Mouse (Mus musculus): ENCODE results near the gene Brinp3.

Gene Brinp3

GRCm38 (mm10) chr1:146787236-146787635 is 292.7 kb downstream of the Brinp3 start:
- no peak for DNase-seq (ENCODE audit: extremely low read depth, low read depth, low spot score)

DNA sequence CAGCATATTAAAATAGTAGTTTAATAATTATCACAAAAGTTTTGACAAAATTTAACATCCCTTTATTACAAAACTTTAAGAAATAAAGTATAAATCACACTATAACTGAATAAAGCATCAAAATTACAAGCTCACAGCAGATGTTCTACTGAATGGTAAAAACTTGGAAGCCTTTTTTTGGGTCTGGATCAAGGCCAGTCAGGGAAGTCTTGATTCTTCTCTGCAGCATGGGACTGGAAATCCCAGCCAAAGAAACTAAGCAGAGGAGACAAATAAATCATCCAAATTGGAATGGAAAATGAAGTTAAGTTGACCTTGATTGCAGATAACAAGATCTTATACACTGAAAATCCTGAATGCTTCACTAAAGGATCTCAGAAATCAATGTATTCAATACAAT is 298.3 kb downstream of the Brinp3 start:
- no peak for DNase-seq (ENCODE audit: extremely low read depth, low read depth, low spot score)

- no peak for DNase-seq (ENCODE audit: extremely low read depth, low read depth, low spot score)
Observed at GRCm38 (mm10) chr1:146799986-146800553, 305.5 kb downstream of the Brinp3 start.

- no peak for DNase-seq (ENCODE audit: extremely low read depth, low read depth, low spot score)
Observed at GRCm38 (mm10) chr1:146801821-146802220, 307.3 kb downstream of the Brinp3 start.

DNA sequence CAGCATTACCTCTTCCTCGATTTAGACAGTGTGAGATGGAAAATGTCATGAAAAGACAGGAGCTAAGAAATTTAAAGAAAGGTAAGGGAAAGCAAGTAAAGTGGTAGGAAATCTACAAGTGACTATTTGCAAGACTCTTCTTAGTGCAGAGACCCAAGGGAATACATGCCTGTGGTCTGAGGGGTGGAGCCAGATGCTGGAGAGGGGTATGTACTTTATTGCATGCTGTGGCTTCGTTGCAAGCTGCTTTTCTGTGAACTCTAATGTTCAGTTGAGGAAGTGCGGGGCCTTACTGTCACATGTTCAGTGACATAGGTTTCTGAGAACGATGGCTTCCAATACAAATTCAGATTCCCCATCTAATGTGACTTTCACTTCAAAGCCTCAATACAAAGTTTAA is 313.2 kb downstream of the Brinp3 start:
- no peak for DNase-seq (ENCODE audit: extremely low read depth, low read depth, low spot score)

DNA sequence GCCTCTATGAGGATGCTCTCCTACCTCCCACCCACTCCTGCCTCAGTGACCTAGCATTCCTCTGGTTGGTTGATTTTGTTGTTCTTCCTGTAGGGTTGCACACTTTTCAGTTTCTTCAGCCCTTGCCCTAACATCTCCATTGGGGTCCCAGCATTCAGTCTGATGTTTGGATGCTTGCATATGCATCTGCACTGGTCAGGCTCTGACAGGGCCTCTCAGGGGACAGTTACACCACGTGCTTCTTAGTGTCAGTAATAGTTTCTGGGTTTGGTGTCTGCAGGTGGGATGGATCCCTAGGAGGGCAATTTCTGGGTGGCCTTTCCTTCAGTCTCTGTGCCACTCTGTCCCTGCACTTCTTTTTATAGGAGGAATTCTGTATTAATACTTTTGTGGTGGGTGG is 339.3 kb downstream of the Brinp3 start:
- no peak for DNase-seq (ENCODE audit: extremely low read depth, low read depth, low spot score)

DNA sequence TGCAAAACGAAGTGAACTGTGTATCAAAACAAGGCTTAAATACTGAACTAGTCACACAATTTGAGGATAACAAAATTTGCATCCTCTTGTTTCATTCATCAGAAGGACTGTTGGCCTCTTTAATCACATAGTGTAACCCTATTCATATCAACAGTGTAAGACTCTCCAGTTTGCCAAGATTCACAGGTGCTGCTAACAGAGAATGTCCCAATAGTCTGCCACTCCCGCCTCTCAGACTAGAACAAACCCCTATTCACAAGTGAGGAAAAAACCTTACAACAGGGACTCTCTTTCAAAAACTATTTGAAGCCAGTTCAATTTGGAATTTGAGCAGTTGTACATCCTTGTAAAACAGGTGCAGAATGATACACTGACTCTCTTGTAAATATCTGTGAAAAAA is 349.5 kb downstream of the Brinp3 start:
- no peak for DNase-seq (ENCODE audit: extremely low read depth, low read depth, low spot score)

- no peak for DNase-seq (ENCODE audit: extremely low read depth, low read depth, low spot score)
Observed at GRCm38 (mm10) chr1:146848892-146849291, 354.3 kb downstream of the Brinp3 start.

DNA sequence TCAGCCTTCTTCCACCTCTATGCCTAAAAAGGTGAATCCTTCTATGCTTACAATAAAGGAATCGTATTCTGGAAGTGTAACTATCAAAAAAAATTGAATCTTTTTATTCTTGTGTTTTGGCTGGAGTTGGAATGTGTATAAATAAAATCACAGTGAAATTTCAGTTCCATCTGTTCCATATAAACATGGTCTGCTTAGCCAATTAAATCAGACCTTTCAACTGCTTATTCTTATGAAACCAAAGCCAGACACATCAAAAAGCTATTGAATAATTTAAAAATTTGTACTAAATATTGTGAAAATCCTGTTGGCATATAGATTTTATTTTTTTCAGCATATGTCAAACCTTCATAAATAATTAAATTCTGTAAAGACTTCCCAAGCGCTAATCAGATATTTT is 355.6 kb downstream of the Brinp3 start:
- DNase-seq (ENCODE audit: extremely low read depth, low read depth, low spot score) = no peak

- DNase-seq (ENCODE audit: extremely low read depth, low read depth, low spot score) = no peak
Observed at GRCm38 (mm10) chr1:146898636-146899035, 404.1 kb downstream of the Brinp3 start.

DNA sequence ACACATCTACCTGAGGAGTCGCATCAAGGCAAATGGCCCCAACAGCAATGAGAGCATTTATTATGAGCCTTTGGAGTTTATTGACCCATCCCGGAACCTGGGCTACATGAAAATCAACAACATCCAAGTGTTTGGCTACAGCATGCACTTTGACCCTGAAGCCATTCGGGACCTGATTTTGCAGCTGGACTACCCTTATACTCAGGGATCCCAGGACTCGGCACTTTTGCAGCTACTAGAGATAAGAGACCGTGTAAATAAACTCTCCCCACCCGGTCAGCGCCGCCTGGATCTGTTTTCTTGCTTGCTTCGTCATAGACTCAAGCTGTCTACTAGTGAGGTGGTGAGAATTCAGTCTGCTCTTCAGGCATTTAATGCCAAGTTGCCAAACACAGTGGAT is 407.1 kb downstream of the Brinp3 start:
- no peak for DNase-seq (ENCODE audit: extremely low read depth, low read depth, low spot score)

DNA sequence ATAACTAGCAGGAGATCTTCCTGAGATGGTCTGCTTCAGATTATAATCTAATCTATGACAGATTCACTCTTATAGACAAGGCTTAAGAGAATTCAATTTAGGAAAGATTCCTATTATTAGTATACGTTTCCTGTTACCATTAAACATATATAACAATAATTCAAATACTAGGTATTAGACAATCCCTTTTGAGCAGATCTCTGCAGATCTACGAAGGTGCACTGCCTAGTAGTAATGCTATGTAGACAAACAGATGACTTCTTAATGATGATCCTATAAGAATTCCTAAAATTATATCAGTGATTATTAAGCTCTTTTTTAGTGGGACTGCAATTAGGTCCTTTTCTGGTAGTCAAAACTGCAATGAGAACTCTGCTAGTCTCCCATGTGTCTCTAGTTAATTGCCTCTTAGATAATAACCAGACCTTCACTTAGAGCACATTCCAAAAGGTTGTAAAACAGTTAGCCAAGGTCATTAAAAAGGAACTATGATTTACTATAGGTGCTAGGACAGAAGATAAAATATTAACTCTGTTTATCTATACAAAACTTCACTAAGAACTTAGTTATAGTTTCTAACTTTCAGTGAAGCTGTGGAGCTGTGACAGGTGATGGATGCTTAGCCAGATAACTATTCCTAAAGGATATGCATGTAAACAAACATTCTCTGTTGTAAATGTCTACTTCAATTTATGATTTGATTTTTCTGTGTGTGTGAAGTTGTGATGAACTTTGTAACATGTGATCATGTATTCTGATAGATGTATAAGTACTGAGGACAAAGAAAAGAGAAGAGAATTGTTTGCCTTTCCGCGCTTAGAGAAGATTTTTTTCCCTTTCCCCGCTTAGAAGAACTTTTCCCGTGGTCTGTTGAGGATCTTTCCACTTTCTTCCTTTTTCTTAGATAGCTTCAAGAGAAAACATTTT is 445.2 kb downstream of the Brinp3 start:
- DNase-seq (ENCODE audit: extremely low read depth, low read depth, low spot score) = no peak
